Mouse (Mus musculus) kidney, adult 2 months (tissue): ENCODE data around the gene Git2.

Experiments used
- CTCF ChIP-seq: fragments of 200-500 bp; conservative IDR thresholded peaks from 2 replicates; pipeline ENCODE4 v1.5.1; 2011; ENCODE audit warnings: low read depth, mild to moderate bottlenecking, control low read depth, low read length, moderate library complexity, mixed read lengths; ENCODE audit not compliant: insufficient read depth, insufficient read length
- POLR2A ChIP-seq: fragments of 200-500 bp; IDR thresholded peaks from one replicate; pipeline ENCODE4 v1.6.1; 2011; ENCODE audit warnings: low read depth, low read length, control low read depth

GRCm38 (mm10) chr5:114750325-114750724 lies 25.0 kb downstream of the Git2 start:
- TF ChIP-seq POLR2A (no peak), CTCF (no peak)
